Mouse (Mus musculus) pancreas, adult 10 weeks (tissue): Measurements from ENCODE around the gene Olfr698. TPM values are rescaled to one million over a fixed set of nuclear protein-coding genes. Genes with fewer than 3 reads are reported as not detected.

Experiments
- polyA plus RNA-seq: library from polyadenylated mRNA; stranded (reverse); fragments of 350-450 nt; fragmentation: Illumina TruSeq; extraction: RNeasy Lipid Tissue Mini Kit (QIAGEN cat#74804); gene quantifications from one replicate; pipeline ENCODE4 v1.2.3, GENCODE M21; 2015; ENCODE audit warnings: low read depth, low replicate concordance; ENCODE audit not compliant: insufficient read depth

Gene Olfr698
- polyA plus RNA-seq = not detected

DNA sequence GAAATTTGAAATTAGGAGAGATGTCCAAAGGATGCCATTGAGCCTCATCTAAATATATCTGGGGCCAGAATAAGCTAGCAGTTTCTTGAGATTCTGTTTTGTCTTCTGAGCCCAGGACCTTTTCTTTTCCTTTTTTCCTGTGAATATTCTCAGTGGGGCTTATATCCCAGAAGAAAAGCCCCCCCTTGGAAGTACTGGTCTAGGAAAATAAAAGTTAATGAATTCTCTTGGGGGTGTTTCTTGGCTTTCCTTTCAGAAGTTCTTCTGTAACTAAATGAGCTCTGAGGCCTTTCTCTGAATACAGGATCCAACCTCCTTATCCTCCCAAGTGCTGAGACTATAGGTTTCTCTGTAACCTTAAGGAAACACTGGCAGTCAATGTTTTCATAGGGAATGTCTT lies at the start of gene Olfr698:
Gene Olfr698, minus strand, starts transcription at position 101 of the 400 bp plus-strand sequence.

DNA sequence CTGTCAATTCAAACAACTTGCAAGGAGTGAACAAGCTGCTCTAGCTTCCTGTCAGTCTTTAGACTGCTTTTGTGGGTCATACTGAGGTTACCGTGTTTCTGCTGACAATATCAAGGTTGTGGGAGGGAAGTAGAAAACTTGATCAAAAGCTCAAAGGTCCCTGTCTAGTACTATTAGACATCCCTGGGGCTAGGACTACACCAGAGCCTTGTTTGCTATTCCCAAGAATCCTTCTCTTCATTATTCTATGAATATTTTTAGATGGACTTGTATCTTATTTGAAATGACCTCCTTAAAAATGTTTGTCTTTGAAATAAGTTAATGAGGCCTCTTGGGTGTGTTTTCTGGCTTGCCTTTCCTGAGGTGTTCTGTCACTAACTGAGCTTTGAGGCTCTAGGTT lies 37.9 kb upstream of the Olfr698 start, which contains the start of gene Olfr699:
Gene Olfr699, minus strand, starts transcription at position 101 of the 400 bp plus-strand sequence.

DNA sequence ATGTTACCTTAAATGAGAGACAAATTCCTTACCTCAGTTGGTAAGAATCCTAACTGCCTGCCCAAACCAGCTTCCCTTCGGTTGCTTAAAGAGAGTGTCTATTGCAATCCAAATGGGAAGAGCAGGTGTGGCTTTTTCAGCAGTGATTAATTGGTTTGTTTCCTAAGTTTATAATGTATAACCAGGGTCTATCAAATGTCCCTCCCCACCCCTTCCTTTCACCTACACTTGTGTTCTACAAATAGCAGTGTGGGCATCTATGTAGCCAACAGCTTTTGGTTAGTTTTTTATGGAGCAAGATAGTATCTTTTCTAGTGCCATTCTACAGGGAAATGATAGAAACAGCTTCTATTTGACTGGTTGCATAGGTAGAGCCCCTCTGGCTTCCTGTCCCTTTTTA lies 12.9 kb downstream of the Olfr698 start, which contains the start of gene Olfr697:
Gene Olfr697, minus strand, starts transcription at position 101 of the 400 bp plus-strand sequence.

DNA sequence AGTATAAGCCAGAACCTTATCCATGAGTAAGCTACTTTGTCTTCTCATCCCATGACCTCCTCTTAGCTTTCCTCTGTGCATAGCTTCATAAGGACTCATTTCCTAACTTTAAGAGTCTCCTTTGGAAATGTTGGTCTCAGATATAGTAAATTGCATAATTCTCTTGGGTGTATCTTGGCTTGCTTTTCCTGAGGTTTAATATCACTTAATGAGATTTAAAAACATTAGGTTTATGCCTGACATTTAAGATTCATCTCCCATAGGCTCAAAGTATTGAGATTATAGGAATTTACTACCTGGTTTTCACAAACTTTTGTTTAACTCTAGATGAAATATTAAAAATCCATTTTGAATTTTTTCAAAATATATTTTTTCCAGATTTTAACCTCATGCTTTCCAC lies 38.9 kb downstream of the Olfr698 start, which contains the start of gene Olfr695:
Gene Olfr695, minus strand, starts transcription at position 101 of the 400 bp plus-strand sequence.

Other genes starting within 250 kb of the Olfr698 start
- gene Olfr693, start 74.8 kb downstream of the Olfr698 start, polyA plus RNA-seq = not detected
- gene Olfr694, start 63.6 kb downstream of the Olfr698 start, polyA plus RNA-seq = not detected
- not detected for gene Olfr695, start 39.0 kb downstream of the Olfr698 start, polyA plus RNA-seq
- not detected for gene Olfr697, start 13.0 kb downstream of the Olfr698 start, polyA plus RNA-seq
- gene Olfr699, start 37.8 kb upstream of the Olfr698 start, polyA plus RNA-seq = not detected
- gene Olfr700, start 53.4 kb upstream of the Olfr698 start, polyA plus RNA-seq = not detected
- not detected for gene Olfr701, start 58.7 kb upstream of the Olfr698 start, polyA plus RNA-seq
- not detected for gene Olfr702, start 78.5 kb upstream of the Olfr698 start, polyA plus RNA-seq
- not detected for gene Olfr703, start 88.0 kb upstream of the Olfr698 start, polyA plus RNA-seq
- not detected for gene Olfr704, start 107.8 kb upstream of the Olfr698 start, polyA plus RNA-seq
- not detected for gene Olfr705, start 121.5 kb upstream of the Olfr698 start, polyA plus RNA-seq
- gene Olfr706, start 132.8 kb upstream of the Olfr698 start, polyA plus RNA-seq = not detected
- gene Olfr707, start 145.8 kb upstream of the Olfr698 start, polyA plus RNA-seq = not detected
- gene Olfr1532-ps1, start 152.6 kb upstream of the Olfr698 start, polyA plus RNA-seq = not detected
- gene Olfr709-ps1, start 176.8 kb upstream of the Olfr698 start, polyA plus RNA-seq = not detected
- not detected for gene Olfr710, start 192.9 kb upstream of the Olfr698 start, polyA plus RNA-seq
- not detected for gene Olfr6, start 208.5 kb upstream of the Olfr698 start, polyA plus RNA-seq
- gene Olfr711, start 220.1 kb upstream of the Olfr698 start, polyA plus RNA-seq = not detected